Mouse (Mus musculus) myocyte (in vitro differentiated cells): Measurements from ENCODE around the gene Suclg2. TPM values are rescaled to one million over a fixed set of nuclear protein-coding genes. Genes with fewer than 3 reads are reported as not detected.

Source experiments
- H3K27me3 ChIP-seq: one replicate; pipeline ENCODE4 v1.6.1; 2011; ENCODE audit not compliant: control insufficient read depth, insufficient read depth, insufficient read length
- H3K36me3 ChIP-seq: one replicate; pipeline ENCODE4 v1.6.1; 2011; ENCODE audit not compliant: control insufficient read depth, insufficient read depth
- H3K4me2 ChIP-seq: one replicate; pipeline ENCODE4 v1.6.1; 2011; ENCODE audit warnings: low read depth, control low read depth
- H3K4me3 ChIP-seq: one replicate; pipeline ENCODE4 v1.5.1; 2011; ENCODE audit warnings: mild to moderate bottlenecking, control low read depth, moderate library complexity
- H3K79me2 ChIP-seq: one replicate; pipeline ENCODE4 v1.6.1; 2011; ENCODE audit not compliant: control insufficient read depth, insufficient read depth
- H3ac ChIP-seq: one replicate; pipeline ENCODE4 v1.6.1; 2011; ENCODE audit not compliant: control insufficient read depth, insufficient read length
- CEBPB ChIP-seq: IDR thresholded peaks from 2 replicates; pipeline ENCODE4 v1.6.1; 2011; ENCODE audit warnings: mild to moderate bottlenecking, moderate library complexity; ENCODE audit not compliant: poor library complexity, insufficient read depth, severe bottlenecking
- E2F4 ChIP-seq: IDR thresholded peaks from one replicate; pipeline ENCODE4 v1.6.1; 2011; ENCODE audit warnings: mild to moderate bottlenecking, control low read depth, moderate library complexity; ENCODE audit not compliant: insufficient read depth
- MAX ChIP-seq: IDR thresholded peaks from one replicate; pipeline ENCODE4 v1.6.1; 2011; ENCODE audit warnings: low read depth, mild to moderate bottlenecking, control low read depth
- MYOD1 ChIP-seq, 3 experiments: IDR thresholded peaks; one replicate each; pipeline ENCODE4 v1.6.1; 2011; ENCODE audit warnings: control low read depth in 2 of 3, low read depth in 2 of 3, mild to moderate bottlenecking in 2 of 3, moderate library complexity in 1 of 3; ENCODE audit not compliant: insufficient read length in 2 of 3, control insufficient read depth in 1 of 3
- MYOG ChIP-seq, 3 experiments: IDR thresholded peaks; one replicate each; pipeline ENCODE4 v1.6.1; 2011; ENCODE audit warnings: control low read depth in 2 of 3, low read depth in 2 of 3, mild to moderate bottlenecking in 2 of 3; ENCODE audit not compliant: insufficient read length in 2 of 3, control insufficient read depth in 1 of 3, insufficient read depth in 1 of 3
- POLR2A ChIP-seq: IDR thresholded peaks from one replicate; pipeline ENCODE4 v1.6.1; 2011; ENCODE audit warnings: low read depth, mild to moderate bottlenecking, control low read depth, moderate library complexity; ENCODE audit not compliant: insufficient read length
- POLR2AphosphoS2 ChIP-seq: IDR thresholded peaks from one replicate; pipeline ENCODE4 v1.6.1; 2011; ENCODE audit warnings: low read depth, control low read depth; ENCODE audit not compliant: insufficient read length
- REST ChIP-seq: IDR thresholded peaks from one replicate; pipeline ENCODE4 v1.6.1; 2011; ENCODE audit warnings: mild to moderate bottlenecking, control low read depth, moderate library complexity; ENCODE audit not compliant: insufficient read depth, insufficient read length
- SRF ChIP-seq: IDR thresholded peaks from one replicate; pipeline ENCODE4 v1.6.1; 2011; ENCODE audit warnings: low read depth; ENCODE audit not compliant: control insufficient read depth, insufficient read length
- TCF12 ChIP-seq: IDR thresholded peaks from one replicate; pipeline ENCODE4 v1.6.1; 2011; ENCODE audit warnings: mild to moderate bottlenecking, control low read depth; ENCODE audit not compliant: poor library complexity, insufficient read depth, severe bottlenecking
- TCF3 ChIP-seq: IDR thresholded peaks from one replicate; pipeline ENCODE4 v1.6.1; 2011; ENCODE audit warnings: low read depth, control low read depth; ENCODE audit not compliant: insufficient read length
- USF1 ChIP-seq: IDR thresholded peaks from one replicate; pipeline ENCODE4 v1.6.1; 2011; ENCODE audit warnings: low read depth, mild to moderate bottlenecking, control low read depth, moderate library complexity
- polyA plus RNA-seq: library from polyadenylated mRNA; unstranded; fragments of >200 nt; fragmentation: generic; extraction: Trizol; gene quantifications from one replicate; pipeline ENCODE4 v1.2.1, GENCODE M21; 2012; ENCODE audit warnings: missing spikeins

Gene Suclg2
- polyA plus RNA-seq, 1 experiment, result 13.9 TPM

DNA sequence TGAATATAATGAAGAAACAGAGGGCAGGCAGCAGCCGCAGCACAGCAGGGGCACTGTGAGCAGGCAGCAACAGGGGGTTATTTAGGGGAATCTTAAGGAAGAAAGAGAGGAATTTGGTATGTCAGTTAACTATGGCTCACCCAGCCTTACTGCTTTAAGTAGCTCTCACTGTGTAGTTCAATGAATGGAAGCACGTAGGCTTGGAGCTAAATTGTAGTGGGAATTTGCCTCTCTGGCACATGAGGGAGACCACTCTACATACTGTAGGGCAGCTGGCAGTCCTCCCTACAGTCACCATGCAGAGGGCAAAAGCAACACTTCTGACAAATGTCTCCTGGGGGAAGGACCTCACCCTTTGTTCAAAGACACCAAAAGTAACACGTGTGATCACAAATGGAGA is 143.7 kb downstream of the Suclg2 start:
- Histone ChIP-seq H3K36me3 (peaks cover 7% of the 10 kb centered on the region), H3K4me3 (no peak overlapping the region), H3K27me3 (no peaks in the 10 kb centered on the region), H3K79me2 (no peaks in the 10 kb centered on the region), H3ac (no peak overlapping the region), H3K4me2 (no peak overlapping the region)
- TF ChIP-seq TCF12 (no peak), USF1 (no peak), TCF3 (no peak), SRF (no peak), POLR2A (no peak), POLR2AphosphoS2 (no peak), E2F4 (no peak), REST (no peak), MYOG (IDR thresholded peaks at IDR 0.05; ENCODE audit: control insufficient read depth in 1 of 3, insufficient read depth in 1 of 3, insufficient read length in 2 of 3, low read depth in 2 of 3) (no peak), MYOD1 (IDR thresholded peaks at IDR 0.05; ENCODE audit: control insufficient read depth in 1 of 3, insufficient read length in 2 of 3, low read depth in 2 of 3) (no peak), CEBPB (no peak), MAX (no peak)

DNA sequence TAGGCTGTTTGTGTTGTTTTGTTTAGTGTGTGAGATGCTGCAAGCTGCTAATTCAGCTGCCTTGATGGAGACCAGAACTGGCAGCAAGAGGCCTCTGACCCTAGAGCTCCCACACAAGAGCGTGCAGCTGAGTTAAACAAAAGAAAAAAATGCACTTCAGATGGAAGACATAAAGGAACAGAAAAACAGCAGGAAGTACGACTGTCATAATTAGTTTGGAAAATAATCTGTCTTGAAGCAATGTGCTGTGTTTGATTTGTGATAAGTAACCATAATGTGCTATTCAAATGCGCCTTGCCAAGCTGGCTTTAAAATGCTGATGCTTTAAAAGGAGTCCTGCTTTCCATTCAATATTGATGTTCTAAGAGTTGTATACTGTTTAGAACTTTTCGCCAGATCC is 144.2 kb downstream of the Suclg2 start:
- H3K27me3 ChIP-seq, result no peaks in the 10 kb centered on the region
- H3K79me2 ChIP-seq, result no peaks in the 10 kb centered on the region
- no peak overlapping the region for H3K4me2 ChIP-seq
- no peak overlapping the region for H3ac ChIP-seq
- H3K4me3 ChIP-seq, result no peak overlapping the region
- TF ChIP-seq SRF, result no peak
- TF ChIP-seq CEBPB, result no peak
- TF ChIP-seq POLR2AphosphoS2, result no peak
- TF ChIP-seq E2F4, result no peak
- TF ChIP-seq REST, result no peak
- TF ChIP-seq MYOG (IDR thresholded peaks at IDR 0.05; ENCODE audit: control insufficient read depth in 1 of 3, insufficient read depth in 1 of 3, insufficient read length in 2 of 3, low read depth in 2 of 3), result no peak
- no peak for TF ChIP-seq TCF3
- TF ChIP-seq POLR2A, result no peak
- no peak for TF ChIP-seq MAX
- no peak for TF ChIP-seq USF1
- no peak for TF ChIP-seq MYOD1 (IDR thresholded peaks at IDR 0.05; ENCODE audit: control insufficient read depth in 1 of 3, insufficient read length in 2 of 3, low read depth in 2 of 3)
- no peak for TF ChIP-seq TCF12
- H3K36me3 ChIP-seq, result peaks cover 7% of the 10 kb centered on the region

DNA sequence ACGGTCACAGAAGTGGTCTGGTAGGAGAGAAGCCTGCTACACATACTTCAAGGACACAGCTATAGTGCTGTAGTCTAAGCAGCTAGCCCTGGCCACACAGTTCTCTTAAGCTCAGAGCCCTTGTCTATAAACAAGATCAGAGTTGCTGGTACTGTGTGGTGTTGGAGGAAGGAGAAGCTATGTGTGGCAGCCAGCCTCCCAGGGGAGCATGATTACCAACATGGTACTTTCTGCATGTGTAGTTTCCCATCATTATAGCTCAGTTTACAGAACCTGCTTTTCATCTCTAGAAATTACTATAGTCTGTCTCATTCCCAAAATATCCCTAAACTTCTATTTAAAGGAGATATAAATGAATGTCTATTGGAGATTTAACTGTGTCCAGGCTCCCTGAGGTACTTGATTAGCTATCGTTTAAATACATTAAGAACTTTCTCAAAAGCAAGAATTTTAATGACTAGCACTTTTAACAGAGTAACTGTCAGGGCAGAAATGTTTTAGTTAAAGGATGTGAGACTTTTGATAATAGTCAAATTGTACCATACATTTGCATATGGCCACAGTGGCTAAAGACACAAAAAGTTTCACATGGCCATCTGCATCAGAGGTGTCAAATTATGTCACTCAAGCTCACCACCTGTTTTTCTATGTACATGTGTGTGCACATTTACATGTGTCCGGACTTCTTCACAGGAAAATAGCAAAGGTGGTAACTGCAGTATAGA is 145.4 kb downstream of the Suclg2 start:
- H3K79me2 ChIP-seq, result no peaks in the 10 kb centered on the region
- peaks cover 2% of the 10 kb centered on the region for H3K36me3 ChIP-seq
- TF ChIP-seq USF1 (no peak), TCF12 (no peak)
- no peak overlapping the region for H3K4me3 ChIP-seq
- no peaks in the 10 kb centered on the region for H3K27me3 ChIP-seq
- no peak overlapping the region for H3K4me2 ChIP-seq
- no peak overlapping the region for H3ac ChIP-seq

DNA sequence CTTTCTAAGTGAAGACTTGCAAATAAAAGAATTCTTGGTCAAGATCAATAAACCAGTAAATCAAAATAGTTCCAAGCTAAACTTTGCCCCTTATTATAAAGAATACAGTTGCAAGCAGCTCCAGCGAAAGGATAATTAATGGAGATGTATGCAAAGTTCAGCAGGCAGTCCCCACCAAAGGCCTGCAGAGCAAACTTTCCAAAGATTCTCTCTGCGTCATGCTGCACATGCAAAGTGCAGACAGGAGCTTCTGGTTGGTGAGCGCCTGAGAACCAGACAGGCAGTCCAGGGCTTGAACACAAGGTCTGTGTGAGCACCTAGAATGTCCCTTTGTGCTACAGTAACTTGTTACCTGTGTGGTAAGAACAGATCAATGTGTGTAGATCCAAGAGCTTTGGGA is 147.0 kb downstream of the Suclg2 start:
- Histone ChIP-seq H3K36me3 (no peaks in the 10 kb centered on the region), H3K4me3 (no peak overlapping the region), H3ac (no peak overlapping the region), H3K79me2 (no peaks in the 10 kb centered on the region), H3K4me2 (no peak overlapping the region), H3K27me3 (no peaks in the 10 kb centered on the region)
- no peak for TF ChIP-seq CEBPB
- no peak for TF ChIP-seq REST
- TF ChIP-seq MYOG (IDR thresholded peaks at IDR 0.05; ENCODE audit: control insufficient read depth in 1 of 3, insufficient read depth in 1 of 3, insufficient read length in 2 of 3, low read depth in 2 of 3), result no peak
- TF ChIP-seq TCF3, result no peak
- no peak for TF ChIP-seq POLR2AphosphoS2
- TF ChIP-seq MAX, result no peak
- TF ChIP-seq USF1, result no peak
- no peak for TF ChIP-seq MYOD1 (IDR thresholded peaks at IDR 0.05; ENCODE audit: control insufficient read depth in 1 of 3, insufficient read length in 2 of 3, low read depth in 2 of 3)
- no peak for TF ChIP-seq POLR2A
- TF ChIP-seq E2F4, result no peak
- no peak for TF ChIP-seq SRF

DNA sequence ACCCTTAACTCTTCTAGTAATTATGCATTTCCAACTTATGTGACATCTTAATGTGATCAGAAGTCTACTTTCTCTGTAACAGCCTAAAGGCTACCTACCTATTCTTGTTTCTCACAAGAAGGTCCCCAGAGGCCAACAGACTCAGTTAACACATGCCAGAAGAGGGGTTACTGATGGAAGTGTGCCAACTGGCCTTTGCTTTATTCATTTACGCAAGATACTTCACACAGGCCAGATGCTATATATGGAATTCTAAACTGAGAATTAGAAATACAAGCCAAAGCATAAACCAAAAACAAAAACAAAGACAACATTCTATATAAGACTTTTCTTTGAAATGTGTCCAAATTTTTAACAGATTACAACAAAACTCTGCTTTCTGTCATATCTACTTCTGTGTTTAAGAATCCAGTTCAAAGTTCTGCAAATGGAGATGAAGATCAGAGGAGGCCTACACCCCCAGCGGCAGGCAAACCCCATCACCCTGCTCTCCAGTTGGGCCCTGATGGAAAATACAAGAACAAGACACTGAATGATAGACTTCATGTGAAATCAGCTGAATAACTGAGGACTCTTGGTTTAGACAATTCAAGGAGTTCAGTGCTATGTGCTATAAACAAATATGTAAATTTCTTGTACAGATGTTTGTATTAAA is 155.1 kb downstream of the Suclg2 start:
- H3K4me3 ChIP-seq, result no peak overlapping the region
- no peak overlapping the region for H3ac ChIP-seq
- H3K4me2 ChIP-seq, result no peak overlapping the region
- no peak for TF ChIP-seq TCF12
- H3K36me3 ChIP-seq, result no peaks in the 10 kb centered on the region
- H3K27me3 ChIP-seq, result no peaks in the 10 kb centered on the region
- no peaks in the 10 kb centered on the region for H3K79me2 ChIP-seq
